Mouse (Mus musculus): ENCODE data around the gene Gm4858. TPM values are rescaled to one million over a fixed set of nuclear protein-coding genes. Genes with fewer than 3 reads are reported as not detected.
"Not testable (repeated sequence)": the region's sequence is repeated elsewhere in the genome, so short reads cannot be mapped to it uniquely, and the experiment has no call there.

Gene Gm4858
- polyA plus RNA-seq, 1 experiment from 2014 or later, result not detected

GRCm38 (mm10) chr3:93093581-93093980 lies 25.0 kb downstream of the Gm4858 start:
- not testable (repeated sequence) for H3K27me3 ChIP-seq (ENCODE audit: control insufficient read depth, insufficient read depth, low read depth, low read length); H3K4me1 ChIP-seq (ENCODE audit: control insufficient read depth, low read depth, low read length); ATAC-seq (ENCODE audit: low read depth); H3K9ac ChIP-seq (ENCODE audit: low read depth, low read length); H3K36me3 ChIP-seq (ENCODE audit: control insufficient read depth, insufficient read depth); H3K27ac ChIP-seq (ENCODE audit: low read length); H3K4me3 ChIP-seq (ENCODE audit: low read depth, low read length); H3K9me3 ChIP-seq (replicated peaks; ENCODE audit: control insufficient read depth, low read length); H3K4me2 ChIP-seq (ENCODE audit: low read depth, low read length)
- WGBS (ENCODE audit: insufficient replicate concordance), result 21% methylated on average over 1 of the region's 1 CpGs

- 63% methylated on average over 2 of the region's 2 CpGs for WGBS (ENCODE audit: insufficient replicate concordance)
- no peak overlapping the region for H3K4me2 ChIP-seq (ENCODE audit: low read depth, low read length)
- no peak overlapping the region for H3K27ac ChIP-seq (ENCODE audit: low read length)
- H3K4me3 ChIP-seq (ENCODE audit: low read depth, low read length), result no peak overlapping the region
- no peaks in the 10 kb centered on the region for H3K9me3 ChIP-seq (replicated peaks; ENCODE audit: control insufficient read depth, low read length)
- H3K4me1 ChIP-seq (ENCODE audit: control insufficient read depth, low read depth, low read length), result no peaks in the 10 kb centered on the region
- no peak overlapping the region for H3K9ac ChIP-seq (ENCODE audit: low read depth, low read length)
- H3K36me3 ChIP-seq (ENCODE audit: control insufficient read depth, insufficient read depth), result no peaks in the 10 kb centered on the region
- H3K27me3 ChIP-seq (ENCODE audit: control insufficient read depth, insufficient read depth, low read depth, low read length), result no peaks in the 10 kb centered on the region
- no peak for ATAC-seq (ENCODE audit: low read depth)
Measured at GRCm38 (mm10) chr3:93096447-93096846, 27.8 kb downstream of the Gm4858 start.

GRCm38 (mm10) chr3:93111668-93112067 lies 43.0 kb downstream of the Gm4858 start:
- no peak overlapping the region for H3K9ac ChIP-seq (ENCODE audit: low read depth, low read length)
- ATAC-seq (ENCODE audit: low read depth), result no peak
- no peaks in the 10 kb centered on the region for H3K4me1 ChIP-seq (ENCODE audit: control insufficient read depth, low read depth, low read length)
- WGBS (ENCODE audit: insufficient replicate concordance), result 30% methylated on average over 5 of the region's 5 CpGs
- no peaks in the 10 kb centered on the region for H3K9me3 ChIP-seq (replicated peaks; ENCODE audit: control insufficient read depth, low read length)
- no peak overlapping the region for H3K27ac ChIP-seq (ENCODE audit: low read length)
- no peak overlapping the region for H3K4me3 ChIP-seq (ENCODE audit: low read depth, low read length)
- no peak overlapping the region for H3K4me2 ChIP-seq (ENCODE audit: low read depth, low read length)
- no peaks in the 10 kb centered on the region for H3K27me3 ChIP-seq (ENCODE audit: control insufficient read depth, insufficient read depth, low read depth, low read length)
- no peaks in the 10 kb centered on the region for H3K36me3 ChIP-seq (ENCODE audit: control insufficient read depth, insufficient read depth)

- Histone ChIP-seq H3K9ac (ENCODE audit: low read depth, low read length) (no peak overlapping the region), H3K9me3 (replicated peaks; ENCODE audit: control insufficient read depth, low read length) (no peaks in the 10 kb centered on the region), H3K27ac (ENCODE audit: low read length) (no peak overlapping the region), H3K27me3 (ENCODE audit: control insufficient read depth, insufficient read depth, low read depth, low read length) (no peaks in the 10 kb centered on the region), H3K36me3 (ENCODE audit: control insufficient read depth, insufficient read depth) (no peaks in the 10 kb centered on the region), H3K4me2 (ENCODE audit: low read depth, low read length) (no peak overlapping the region), H3K4me3 (ENCODE audit: low read depth, low read length) (no peak overlapping the region), H3K4me1 (ENCODE audit: control insufficient read depth, low read depth, low read length) (no peaks in the 10 kb centered on the region)
- 8% methylated on average over 2 of the region's 2 CpGs for whole genome bisulfite sequencing (ENCODE audit: insufficient replicate concordance)
- ATAC-seq (ENCODE audit: low read depth), result no peak
Measured at GRCm38 (mm10) chr3:93114481-93114880, 45.9 kb downstream of the Gm4858 start.

- Histone ChIP-seq H3K36me3 (ENCODE audit: control insufficient read depth, insufficient read depth) (no peaks in the 10 kb centered on the region), H3K27me3 (ENCODE audit: control insufficient read depth, insufficient read depth, low read depth, low read length) (no peaks in the 10 kb centered on the region), H3K9me3 (replicated peaks; ENCODE audit: control insufficient read depth, low read length) (no peaks in the 10 kb centered on the region), H3K4me1 (ENCODE audit: control insufficient read depth, low read depth, low read length) (no peaks in the 10 kb centered on the region), H3K9ac (ENCODE audit: low read depth, low read length) (no peak overlapping the region), H3K27ac (ENCODE audit: low read length) (no peak overlapping the region), H3K4me2 (ENCODE audit: low read depth, low read length) (no peak overlapping the region), H3K4me3 (ENCODE audit: low read depth, low read length) (no peak overlapping the region)
- 41% methylated on average over 4 of the region's 4 CpGs for WGBS (ENCODE audit: insufficient replicate concordance)
- no peak for ATAC-seq (ENCODE audit: low read depth)
Measured at GRCm38 (mm10) chr3:93119101-93119500, 50.5 kb downstream of the Gm4858 start.

Other genes starting within 250 kb of the Gm4858 start
- not detected in 2 replicates for gene Kprp, start 241.6 kb upstream of the Gm4858 start, polyA plus RNA-seq (2015; fragmentation: Nextera tagmentation; extraction: Ambion mirVana)
- gene Lce1l, start 217.5 kb upstream of the Gm4858 start, polyA plus RNA-seq (2015; fragmentation: Nextera tagmentation; extraction: Ambion mirVana), result not detected in 2 replicates
- gene 2310050C09Rik, start 198.6 kb upstream of the Gm4858 start, polyA plus RNA-seq (2015; fragmentation: Nextera tagmentation; extraction: Ambion mirVana), result not detected in 2 replicates
- not detected in 2 replicates for gene Lce3a, start 142.6 kb upstream of the Gm4858 start, polyA plus RNA-seq (2015; fragmentation: Nextera tagmentation; extraction: Ambion mirVana)
- gene Lce3b, start 135.8 kb upstream of the Gm4858 start, polyA plus RNA-seq (2015; fragmentation: Nextera tagmentation; extraction: Ambion mirVana), result not detected in 2 replicates
- gene Lce3c, start 124.3 kb upstream of the Gm4858 start, polyA plus RNA-seq (2015; fragmentation: Nextera tagmentation; extraction: Ambion mirVana), result not detected in 2 replicates
- not detected in 2 replicates for gene Lce3d, start 111.4 kb upstream of the Gm4858 start, polyA plus RNA-seq (2015; fragmentation: Nextera tagmentation; extraction: Ambion mirVana)
- not detected in 2 replicates for gene Lce3e, start 101.8 kb upstream of the Gm4858 start, polyA plus RNA-seq (2015; fragmentation: Nextera tagmentation; extraction: Ambion mirVana)
- gene Lce3f, start 76.6 kb upstream of the Gm4858 start, polyA plus RNA-seq (2015; fragmentation: Nextera tagmentation; extraction: Ambion mirVana), result not detected in 2 replicates
- gene Crct1, start 53.1 kb upstream of the Gm4858 start, polyA plus RNA-seq (2015; fragmentation: Nextera tagmentation; extraction: Ambion mirVana), result not detected in 2 replicates
- not detected in 2 replicates for gene Lce1m, start 49.8 kb upstream of the Gm4858 start, polyA plus RNA-seq (2015; fragmentation: Nextera tagmentation; extraction: Ambion mirVana)
- not detected in 2 replicates for gene Crnn, start 76.0 kb downstream of the Gm4858 start, polyA plus RNA-seq (2015; fragmentation: Nextera tagmentation; extraction: Ambion mirVana)
- not detected in 2 replicates for gene Flg2, start 128.5 kb downstream of the Gm4858 start, polyA plus RNA-seq (2015; fragmentation: Nextera tagmentation; extraction: Ambion mirVana)
- not detected in 2 replicates for gene Flg, start 204.7 kb downstream of the Gm4858 start, polyA plus RNA-seq (2015; fragmentation: Nextera tagmentation; extraction: Ambion mirVana)